Mouse (Mus musculus) neural tube, embryonic 12.5 days (tissue): ENCODE data around the gene Nacc2. TPM values are rescaled to one million over a fixed set of nuclear protein-coding genes. Genes with fewer than 3 reads are reported as not detected.

Source experiments
- ATAC-seq: fragments of 200-750 bp; cut with Nextera tagmentation; 2 replicates; pipeline ENCODE4 v1.8.0; 2017; ENCODE audit warnings: low read depth, mild to moderate bottlenecking, moderate TSS enrichment, moderate library complexity; ENCODE audit not compliant: low FRiP score
- H3K27ac ChIP-seq: fragments of 300-500 bp; sonication (generic); 2 replicates; pipeline ENCODE4 v1.5.1; 2016
- H3K27me3 ChIP-seq: fragments of 300-500 bp; sonication (generic); replicated peaks from 2 replicates; pipeline ENCODE4 v1.6.1; 2016; ENCODE audit warnings: mild to moderate bottlenecking
- H3K36me3 ChIP-seq: fragments of 300-500 bp; sonication (generic); 2 replicates; pipeline ENCODE4 v1.6.1; 2016; ENCODE audit warnings: mild to moderate bottlenecking
- H3K4me1 ChIP-seq: fragments of 300-500 bp; sonication (generic); 2 replicates; pipeline ENCODE4 v1.6.1; 2016
- H3K4me2 ChIP-seq: fragments of 300-500 bp; sonication (generic); replicated peaks from 2 replicates; pipeline ENCODE4 v1.6.1; 2016; ENCODE audit warnings: mild to moderate bottlenecking
- H3K4me3 ChIP-seq: fragments of 300-500 bp; sonication (generic); 2 replicates; pipeline ENCODE4 v1.5.1; 2016
- H3K9ac ChIP-seq: fragments of 300-500 bp; sonication (generic); 2 replicates; pipeline ENCODE4 v1.6.1; 2016; ENCODE audit warnings: mild to moderate bottlenecking
- H3K9me3 ChIP-seq: fragments of 300-500 bp; sonication (generic); 2 replicates; pipeline ENCODE4 v1.6.1; 2016; ENCODE audit warnings: mild to moderate bottlenecking
- WGBS: fragments of 180-500 bp; shearing (Covaris S2); methylation state at CpG from one replicate; pipeline ENCODE4 v1.1.7; 2016; 5-methylcytosine and 5-hydroxymethylcytosine counted together
- polyA plus RNA-seq: library from polyadenylated mRNA; unstranded; fragments of >200 nt; fragmentation: Nextera tagmentation; extraction: Ambion mirVana; gene quantifications from 2 replicates; pipeline ENCODE4 v1.2.1, GENCODE M21; 2016

Gene Nacc2
- polyA plus RNA-seq, 1 experiment from 2014 or later: 15.0 TPM

DNA sequence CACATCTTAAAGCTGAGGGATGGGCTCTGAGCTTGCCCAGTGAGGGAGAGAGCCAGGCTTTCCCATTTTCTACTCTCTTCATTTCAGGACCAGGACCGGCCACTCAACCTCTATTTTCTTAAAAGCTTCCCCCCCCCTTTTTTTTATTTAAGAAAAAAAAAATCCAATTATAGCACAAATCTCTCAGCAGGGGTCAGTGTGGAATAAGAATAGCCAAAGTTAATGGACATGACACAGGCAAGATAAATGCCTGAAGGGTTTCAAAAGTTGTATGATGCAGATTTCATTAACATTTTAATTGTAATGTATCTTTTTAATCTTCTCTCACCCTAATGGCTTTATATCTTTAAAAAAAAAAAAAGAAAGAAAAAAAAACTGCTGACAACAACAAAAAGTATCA is 5.4 kb downstream of the Nacc2 start:
- Histone ChIP-seq H3K4me1 (peaks cover 15% of the 10 kb centered on the region), H3K9ac (no peak overlapping the region), H3K27ac (no peak overlapping the region), H3K36me3 (no peaks in the 10 kb centered on the region), H3K4me2 (no peak overlapping the region), H3K9me3 (no peaks in the 10 kb centered on the region), H3K27me3 (peaks cover 27% of the 10 kb centered on the region), H3K4me3 (no peak overlapping the region)
- no peak for ATAC-seq
- WGBS: 60% methylated on average over 1 of the region's 1 CpGs

DNA sequence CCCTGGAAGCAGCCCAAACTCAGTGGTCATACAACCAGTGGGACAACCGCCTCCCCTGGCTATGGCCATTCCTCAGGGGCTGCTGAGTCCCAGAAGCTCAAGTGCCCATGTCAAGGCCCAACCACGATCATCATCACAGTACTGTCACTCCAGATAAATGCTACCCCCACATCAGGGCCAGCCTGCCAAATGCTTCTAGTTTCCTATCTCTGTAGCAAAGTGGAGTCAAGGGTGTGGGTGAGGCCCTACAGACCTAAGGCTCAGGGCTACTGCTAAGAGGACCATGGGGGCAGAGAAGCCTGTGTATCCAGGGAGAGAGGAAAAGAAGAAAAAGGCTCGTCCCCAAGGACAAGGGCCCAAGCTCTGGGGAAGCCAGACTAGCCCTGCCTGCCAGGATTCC is 6.5 kb downstream of the Nacc2 start:
- H3K4me3 ChIP-seq: no peak overlapping the region
- no peak overlapping the region for H3K9ac ChIP-seq
- H3K4me2 ChIP-seq: no peak overlapping the region
- H3K9me3 ChIP-seq: no peaks in the 10 kb centered on the region
- no peak for ATAC-seq
- H3K27ac ChIP-seq: no peak overlapping the region
- 80% methylated on average over 3 of the region's 3 CpGs for WGBS
- H3K4me1 ChIP-seq: peaks cover 7% of the 10 kb centered on the region
- H3K27me3 ChIP-seq: peaks cover 16% of the 10 kb centered on the region
- H3K36me3 ChIP-seq: no peaks in the 10 kb centered on the region

DNA sequence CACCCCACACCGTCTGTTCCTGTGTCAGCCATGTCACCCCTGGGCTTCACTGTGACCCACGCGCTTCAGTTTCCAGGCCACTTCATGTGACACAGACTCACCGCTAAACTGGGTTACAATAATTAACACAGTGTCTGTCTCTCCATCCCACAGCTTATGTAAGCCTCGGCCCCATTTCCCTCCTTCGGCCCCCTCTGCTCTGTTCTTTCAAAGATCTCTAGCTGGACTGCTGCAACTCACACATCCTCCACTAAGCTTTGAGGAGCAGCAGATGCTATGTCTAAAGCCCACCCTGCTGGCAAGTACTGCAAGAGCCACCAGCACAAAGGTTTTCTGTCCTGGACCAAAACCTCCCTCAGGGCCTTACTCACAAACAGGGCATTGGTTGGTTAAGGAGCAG is 7.8 kb downstream of the Nacc2 start:
- H3K4me3 ChIP-seq: no peak overlapping the region
- H3K9me3 ChIP-seq: no peaks in the 10 kb centered on the region
- H3K4me1 ChIP-seq: peaks cover 6% of the 10 kb centered on the region
- no peak overlapping the region for H3K9ac ChIP-seq
- H3K27me3 ChIP-seq: peaks cover 3% of the 10 kb centered on the region; the same call in 1 of the 2 replicates
- no peak overlapping the region for H3K4me2 ChIP-seq
- no peak for ATAC-seq
- H3K36me3 ChIP-seq: no peaks in the 10 kb centered on the region
- H3K27ac ChIP-seq: no peak overlapping the region
- WGBS: 79% methylated on average over 6 of the region's 6 CpGs

DNA sequence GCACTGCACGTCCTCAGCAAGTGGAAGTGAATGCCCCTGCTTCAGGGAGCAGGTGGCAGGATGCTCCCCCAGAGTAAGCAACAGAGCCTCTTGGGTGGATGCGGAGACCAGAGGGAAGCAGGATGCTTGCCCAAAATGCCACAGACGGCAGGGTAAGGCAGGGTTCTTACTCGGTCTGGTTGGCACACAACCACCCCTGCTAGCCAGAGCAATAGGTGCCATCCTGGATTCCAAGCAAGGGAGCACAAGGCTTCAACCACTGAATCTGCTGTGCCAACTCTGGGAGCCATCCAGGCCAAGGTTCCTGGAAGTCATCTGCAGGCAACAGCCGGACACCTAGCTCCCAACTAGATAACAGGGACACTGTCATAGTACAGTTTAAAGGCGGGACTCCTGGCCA is 14.8 kb downstream of the Nacc2 start:
- no peak overlapping the region for H3K4me3 ChIP-seq
- 79% methylated on average over 6 of the region's 6 CpGs for WGBS
- no peak overlapping the region for H3K4me2 ChIP-seq
- H3K27me3 ChIP-seq: no peaks in the 10 kb centered on the region
- H3K9me3 ChIP-seq: no peaks in the 10 kb centered on the region
- H3K4me1 ChIP-seq: no peaks in the 10 kb centered on the region
- no peak overlapping the region for H3K9ac ChIP-seq
- H3K36me3 ChIP-seq: no peaks in the 10 kb centered on the region
- H3K27ac ChIP-seq: no peak overlapping the region
- no peak for ATAC-seq

DNA sequence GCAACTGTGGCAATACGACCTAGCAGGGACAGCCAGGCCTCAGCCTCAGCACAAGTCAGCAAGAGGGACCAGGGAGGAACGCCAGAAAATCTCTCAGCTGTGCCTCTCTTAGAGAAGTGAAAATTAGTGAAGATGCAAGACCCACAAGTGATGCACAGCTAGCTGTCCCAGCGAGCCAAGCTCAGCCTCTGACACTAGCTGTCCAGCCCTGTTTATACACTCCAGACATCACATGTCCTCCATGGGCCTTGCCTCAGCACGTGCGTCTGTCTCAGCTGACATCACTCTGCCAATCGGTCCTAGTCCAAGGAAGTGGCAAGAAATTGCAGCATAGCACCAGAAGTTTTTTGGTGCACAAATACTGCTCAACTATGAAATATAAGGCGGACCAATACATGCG is 16.0 kb downstream of the Nacc2 start:
- WGBS: 84% methylated on average over 8 of the region's 8 CpGs
- no peaks in the 10 kb centered on the region for H3K4me1 ChIP-seq

DNA sequence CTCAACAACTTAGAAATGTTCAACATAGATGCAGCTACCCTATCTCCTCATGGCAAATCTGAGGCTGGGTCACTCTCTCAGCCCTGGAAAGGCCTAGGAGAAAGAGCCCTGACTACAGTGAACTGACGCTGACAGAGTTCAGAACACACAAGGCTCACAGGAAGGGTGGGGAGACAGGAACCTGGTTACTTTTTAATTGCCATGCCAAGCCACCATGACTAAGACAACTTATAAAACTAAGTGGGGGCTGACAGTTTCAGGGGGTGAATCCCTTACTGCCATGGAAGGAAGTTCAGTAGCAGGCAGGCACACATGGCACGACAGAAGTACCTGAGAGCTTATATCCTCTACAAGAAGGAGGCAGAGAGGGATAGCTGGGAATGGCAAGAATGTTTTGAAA is 16.8 kb downstream of the Nacc2 start:
- no peaks in the 10 kb centered on the region for H3K9me3 ChIP-seq
- no peak overlapping the region for H3K4me3 ChIP-seq
- no peaks in the 10 kb centered on the region for H3K4me1 ChIP-seq
- no peaks in the 10 kb centered on the region for H3K27me3 ChIP-seq
- no peak overlapping the region for H3K9ac ChIP-seq
- H3K4me2 ChIP-seq: no peak overlapping the region
- H3K27ac ChIP-seq: no peak overlapping the region
- H3K36me3 ChIP-seq: no peaks in the 10 kb centered on the region
- WGBS: 86% methylated on average over 2 of the region's 2 CpGs
- no peak for ATAC-seq

More for the DNA sequence above, 16.0 kb downstream of the Nacc2 start:
- Histone ChIP-seq H3K36me3 (no peaks in the 10 kb centered on the region), H3K4me2 (no peak overlapping the region), H3K9me3 (no peaks in the 10 kb centered on the region), H3K9ac (no peak overlapping the region), H3K27ac (no peak overlapping the region), H3K4me3 (no peak overlapping the region), H3K27me3 (no peaks in the 10 kb centered on the region)
- ATAC-seq: no peak

DNA sequence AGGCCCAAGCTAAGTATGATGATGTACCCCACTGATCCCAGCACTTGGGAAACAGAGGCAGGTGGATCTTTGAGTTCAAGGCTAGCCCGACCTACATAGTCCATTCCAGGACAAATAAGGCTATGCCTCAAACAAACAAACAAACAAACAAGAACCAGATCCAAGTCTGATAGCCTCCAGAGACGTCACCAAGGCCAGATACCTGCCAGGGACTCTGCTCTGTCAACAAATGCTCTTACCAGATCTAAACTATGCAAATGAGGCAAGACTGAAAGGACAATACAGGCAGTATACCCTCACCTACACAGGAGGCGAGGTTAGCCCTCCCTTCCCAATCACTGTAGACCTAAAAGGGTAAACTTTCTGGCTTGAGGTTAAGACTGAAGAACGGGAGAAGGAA is 22.7 kb downstream of the Nacc2 start:
- Histone ChIP-seq H3K27ac (no peak overlapping the region), H3K27me3 (no peaks in the 10 kb centered on the region), H3K9me3 (no peaks in the 10 kb centered on the region), H3K4me1 (peaks cover 6% of the 10 kb centered on the region), H3K4me3 (no peak overlapping the region), H3K4me2 (no peak overlapping the region), H3K36me3 (no peaks in the 10 kb centered on the region), H3K9ac (no peak overlapping the region)
- WGBS: 76% methylated on average over 4 of the region's 4 CpGs
- no peak for ATAC-seq

DNA sequence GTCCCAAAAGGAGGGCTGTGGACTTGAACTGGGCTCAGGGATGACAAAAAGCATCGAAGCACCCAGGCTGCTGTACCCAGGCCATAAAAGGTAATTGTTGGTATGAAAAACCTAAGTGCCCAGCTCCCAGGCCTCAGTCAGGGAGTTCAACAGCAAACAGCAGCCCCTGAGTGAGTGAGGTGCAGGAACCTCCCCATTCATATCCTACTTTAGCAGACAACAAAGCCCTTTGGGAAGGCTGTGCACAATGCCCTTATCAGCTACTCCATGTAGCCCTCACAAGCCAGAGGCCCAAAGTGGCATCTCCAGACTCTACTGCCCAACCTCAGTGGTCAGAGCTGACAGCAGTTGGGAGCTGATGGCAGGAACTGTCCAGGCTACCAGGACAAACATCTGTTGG is 23.2 kb downstream of the Nacc2 start:
- Histone ChIP-seq H3K9me3 (no peaks in the 10 kb centered on the region), H3K27ac (no peak overlapping the region), H3K4me2 (no peak overlapping the region), H3K27me3 (no peaks in the 10 kb centered on the region), H3K4me1 (peaks cover 6% of the 10 kb centered on the region), H3K36me3 (no peaks in the 10 kb centered on the region), H3K4me3 (no peak overlapping the region), H3K9ac (no peak overlapping the region)
- ATAC-seq: no peak
- 77% methylated on average over 1 of the region's 1 CpGs for WGBS

DNA sequence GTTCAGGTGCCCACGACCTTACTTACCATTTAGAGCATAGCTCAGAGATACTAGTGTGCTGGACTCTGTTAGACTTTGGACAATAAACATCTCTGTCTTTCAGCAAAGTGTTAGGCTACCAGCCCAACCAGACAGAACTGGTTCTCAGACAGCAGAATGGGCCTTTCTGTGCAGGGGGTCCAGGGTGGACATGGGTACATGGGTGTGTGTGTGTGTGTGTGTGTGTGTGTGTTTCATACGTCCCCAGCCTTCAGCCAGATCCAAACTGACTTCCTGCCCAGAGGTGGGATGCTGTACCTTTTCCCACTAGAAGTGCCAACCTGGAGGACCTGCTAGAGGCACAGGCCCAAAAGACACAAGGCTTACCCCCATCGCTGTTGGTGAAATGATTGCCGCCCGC is 23.8 kb downstream of the Nacc2 start:
- ATAC-seq: no peak
- Histone ChIP-seq H3K9me3 (no peaks in the 10 kb centered on the region), H3K27me3 (no peaks in the 10 kb centered on the region), H3K36me3 (no peaks in the 10 kb centered on the region), H3K9ac (no peak overlapping the region), H3K4me3 (no peak overlapping the region), H3K27ac (no peak overlapping the region), H3K4me1 (peaks cover 6% of the 10 kb centered on the region), H3K4me2 (no peak overlapping the region)
- 92% methylated on average over 5 of the region's 5 CpGs for WGBS

DNA sequence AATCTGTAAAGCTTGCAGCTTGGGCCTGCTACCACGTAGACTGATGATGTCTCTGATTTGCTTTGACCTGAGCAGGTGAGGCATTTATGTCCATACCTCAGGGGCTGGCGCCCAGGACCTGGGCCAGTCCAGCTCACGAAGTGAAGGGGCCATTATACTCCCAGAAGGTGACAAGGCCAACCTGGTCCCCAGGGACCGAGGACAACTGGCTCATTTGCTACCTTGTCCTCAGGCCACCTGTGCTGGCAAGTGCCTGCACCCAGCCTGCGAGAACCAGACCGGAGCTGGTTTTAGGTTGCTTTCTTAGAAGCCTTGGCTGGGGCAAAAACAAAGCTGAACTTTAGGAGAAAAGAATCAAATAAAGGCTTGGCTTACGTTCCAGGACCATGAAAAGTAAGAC is 29.1 kb downstream of the Nacc2 start:
- no peak overlapping the region for H3K27ac ChIP-seq
- H3K4me1 ChIP-seq: peaks cover 42% of the 10 kb centered on the region
- H3K27me3 ChIP-seq: peaks cover 21% of the 10 kb centered on the region; the same call in 1 of the 2 replicates
- H3K4me3 ChIP-seq: no peak overlapping the region
- no peak overlapping the region for H3K9ac ChIP-seq
- H3K4me2 ChIP-seq: no peak overlapping the region
- H3K36me3 ChIP-seq: peaks cover 3% of the 10 kb centered on the region; the same call in 1 of the 2 replicates
- no peaks in the 10 kb centered on the region for H3K9me3 ChIP-seq
- WGBS: 82% methylated on average over 7 of the region's 7 CpGs
- no peak for ATAC-seq

DNA sequence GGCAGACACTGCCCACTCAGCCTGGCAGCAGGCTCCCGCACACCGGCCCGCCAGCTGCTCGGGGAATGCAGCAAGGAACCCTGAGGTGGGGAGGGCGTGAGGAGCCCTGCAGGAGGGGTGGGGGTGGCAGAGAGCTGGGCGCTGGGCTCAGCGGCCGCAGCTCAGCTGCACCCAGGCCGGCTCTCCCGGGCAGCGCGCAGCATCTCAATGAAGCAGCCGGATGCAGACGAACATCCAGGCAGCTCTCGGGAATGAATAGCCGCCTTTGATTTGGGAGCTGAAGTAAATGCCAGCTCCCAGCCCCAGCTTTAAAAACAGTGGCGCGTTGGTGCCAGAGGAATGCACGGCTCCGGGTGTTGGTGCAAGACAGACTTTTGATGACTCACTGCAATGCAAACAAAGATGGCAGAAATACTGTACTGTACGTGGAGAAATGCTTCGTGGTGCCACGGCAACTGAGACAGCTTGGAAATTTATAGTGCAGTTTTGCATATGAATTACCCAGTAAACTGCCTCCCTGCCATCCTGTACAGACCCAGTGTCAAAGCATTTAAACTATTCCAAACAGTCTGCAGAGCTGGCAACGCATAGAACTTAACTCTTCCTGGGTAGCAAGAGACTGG is 31.1 kb downstream of the Nacc2 start:
- WGBS: 2% methylated on average over 24 of the region's 24 CpGs

DNA sequence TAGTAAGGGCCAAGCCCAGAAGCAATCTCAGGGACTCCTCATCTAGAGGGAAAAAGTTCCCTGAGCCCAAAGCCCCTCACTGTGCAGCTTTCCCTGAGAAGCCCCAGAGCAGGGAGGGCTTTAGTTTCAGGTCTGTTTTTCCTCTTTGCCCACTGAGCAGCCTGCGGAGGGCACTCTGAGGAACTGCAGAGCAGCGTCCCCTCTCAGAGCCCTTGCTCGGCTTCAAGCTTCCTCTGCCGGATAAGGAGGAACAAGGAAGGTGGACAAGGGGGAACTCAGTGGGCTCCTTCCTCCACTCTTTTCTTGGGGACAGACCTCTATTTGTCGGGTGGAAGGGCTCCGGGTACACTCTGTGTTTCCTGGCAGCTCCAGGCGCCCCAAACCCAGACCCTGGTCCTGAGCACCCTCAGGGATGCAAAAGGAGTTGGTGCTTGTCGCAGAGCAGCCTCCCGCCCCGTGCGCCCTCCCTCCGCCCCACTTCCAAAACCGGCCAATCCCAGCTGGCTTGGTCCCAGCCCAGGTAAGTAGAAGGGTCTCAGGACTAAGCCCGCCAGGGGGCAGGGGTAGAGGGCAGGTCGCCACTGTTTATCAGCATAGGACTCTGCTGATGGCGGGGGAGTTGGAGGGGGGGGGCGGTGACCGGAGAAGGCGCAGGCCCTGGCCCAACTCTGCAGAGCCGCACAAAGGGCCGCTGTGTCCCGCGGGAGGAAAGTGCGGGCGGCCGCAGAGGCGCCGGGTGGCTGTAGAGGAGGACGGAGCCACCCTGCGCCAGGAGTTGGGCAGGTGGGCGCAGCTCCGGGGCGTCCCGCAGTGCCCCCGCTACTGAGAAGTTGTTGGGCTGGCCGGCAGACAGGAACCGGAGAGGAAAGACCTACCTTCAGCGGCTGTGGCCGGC is 31.9 kb downstream of the Nacc2 start:
- H3K27ac ChIP-seq: peak overlapping the region; percentile 93
- peak overlapping the region; percentile 89 for H3K9ac ChIP-seq
- H3K9me3 ChIP-seq: no peaks in the 10 kb centered on the region
- WGBS: under 1% methylated on average over 38 of the region's 39 CpGs
- peaks cover 3% of the 10 kb centered on the region; the same call in 1 of the 2 replicates for H3K36me3 ChIP-seq
- H3K4me3 ChIP-seq: peak overlapping the region; percentile 82
- peak; percentile 56 for ATAC-seq
- H3K27me3 ChIP-seq: peaks cover 21% of the 10 kb centered on the region; the same call in 1 of the 2 replicates
- H3K4me2 ChIP-seq: peak overlapping the region; percentile 97
- H3K4me1 ChIP-seq: peaks cover 42% of the 10 kb centered on the region

More for the DNA sequence above, 31.1 kb downstream of the Nacc2 start:
- H3K4me1 ChIP-seq: peaks cover 42% of the 10 kb centered on the region
- peaks cover 21% of the 10 kb centered on the region; the same call in 1 of the 2 replicates for H3K27me3 ChIP-seq
- peak overlapping the region; percentile 89 for H3K9ac ChIP-seq
- no peaks in the 10 kb centered on the region for H3K9me3 ChIP-seq
- H3K4me2 ChIP-seq: peak overlapping the region; percentile 97
- H3K36me3 ChIP-seq: peaks cover 3% of the 10 kb centered on the region; the same call in 1 of the 2 replicates
- peak; percentile 81 for ATAC-seq
- peak overlapping the region; percentile 82 for H3K4me3 ChIP-seq
- peak overlapping the region; percentile 93 for H3K27ac ChIP-seq
